8 mouse cellular contexts compared by ENCODE assay signal in the genomic region with DNA sequence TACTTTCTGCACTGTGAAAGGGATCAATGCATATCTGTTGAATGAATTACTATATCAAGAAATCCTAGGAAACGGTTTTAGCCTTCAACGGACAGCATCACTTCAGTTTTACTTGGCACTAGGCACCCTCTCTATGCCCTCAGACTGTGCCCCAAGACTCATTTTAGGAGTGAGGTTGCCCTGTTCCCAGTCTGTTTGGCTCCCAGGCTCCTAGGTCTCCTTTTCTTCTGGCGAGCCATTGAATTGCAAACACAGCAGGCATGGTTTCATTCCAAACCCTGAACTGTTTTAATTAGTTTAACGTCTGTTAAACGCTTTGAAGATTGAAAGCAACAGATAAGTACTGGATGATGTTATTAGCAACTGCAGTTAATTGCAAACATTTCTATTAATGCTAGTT. TPM values are rescaled to one million over a fixed set of nuclear protein-coding genes. Genes with fewer than 3 reads are reported as not detected.
DNase-seq lines count a peak whose midpoint lies in the region; ATAC-seq and TF ChIP-seq lines count a peak whose summit lies in the region.

No protein-coding gene starts in this region.

- 0 out of 2 replicates have a peak, but pooled peaks have one; percentile 38 for ATAC-seq in frontal cortex, adult (ENCODE audit: low TSS enrichment)
- ATAC-seq in heart, embryonic 16.5 days (replicated peaks; ENCODE audit: extremely low read depth, insufficient read depth, low FRiP score), result no peak
- no peak for ATAC-seq in liver, postnatal 0 days

- H3K27ac ChIP-seq in ES-E14 (ENCODE audit: insufficient read depth, low read depth, low read length, poor library complexity, severe bottlenecking), result no peak overlapping the region
- H3K27ac ChIP-seq in heart, embryonic 16.5 days (ENCODE audit: low read length), result no peak overlapping the region
- no peak overlapping the region for H3K27ac ChIP-seq in liver, postnatal 0 days (ENCODE audit: low read depth)

- H3K4me1 ChIP-seq in ES-E14 (ENCODE audit: control insufficient read depth in 2 of 2, insufficient read depth in 2 of 2, low read length in 2 of 2, poor library complexity in 1 of 2), result no peaks in the 10 kb centered on the region
- H3K4me1 ChIP-seq in heart, embryonic 16.5 days (ENCODE audit: control insufficient read depth, insufficient read depth, low read length), result no peaks in the 10 kb centered on the region
- no peaks in the 10 kb centered on the region for H3K4me1 ChIP-seq in liver, postnatal 0 days (ENCODE audit: insufficient read depth)

- no peak for TF ChIP-seq EP300 in liver, postnatal 0 days (IDR thresholded peaks at IDR 0.05; ENCODE audit: low read depth)

- H3K27me3 ChIP-seq in heart, embryonic 16.5 days (ENCODE audit: control insufficient read depth, insufficient read depth, low read length), result no peaks in the 10 kb centered on the region
- peaks cover 6% of the 10 kb centered on the region; the same call in 1 of the 2 replicates for H3K27me3 ChIP-seq in liver, postnatal 0 days (ENCODE audit: insufficient read depth, low read length)

- TF ChIP-seq CTCF in liver, postnatal 0 days (IDR thresholded peaks at IDR 0.05; ENCODE audit: low read depth), result no peak

- in situ Hi-C loops in ES-E14 (cut with MboI; ENCODE audit: low sequenced_read_pairs in 2 of 2, unreplicated experiment in 2 of 2), result no loop called here

- no peaks in the 10 kb centered on the region for H3K9me3 ChIP-seq in ES-E14 (ENCODE audit: control insufficient read depth, insufficient read depth, low read depth, low read length)
- H3K9me3 ChIP-seq in heart, embryonic 16.5 days (replicated peaks; ENCODE audit: control insufficient read depth, low read length), result no peaks in the 10 kb centered on the region; the same call in 1 of the 2 replicates
- no peaks in the 10 kb centered on the region for H3K9me3 ChIP-seq in liver, postnatal 0 days (ENCODE audit: low read length)

- no peaks in the 10 kb centered on the region for H3K36me3 ChIP-seq in ES-E14 (ENCODE audit: control insufficient read depth, insufficient read depth, low read length, poor library complexity, severe bottlenecking)
- H3K36me3 ChIP-seq in heart, embryonic 16.5 days (ENCODE audit: control insufficient read depth, insufficient read depth), result no peaks in the 10 kb centered on the region
- no peaks in the 10 kb centered on the region for H3K36me3 ChIP-seq in liver, postnatal 0 days (replicated peaks; ENCODE audit: insufficient read depth, low read length)

- 24% methylated on average over 5 of the region's 5 CpGs for WGBS in heart, embryonic 16.5 days
- WGBS in liver, postnatal 0 days (ENCODE audit: insufficient replicate concordance), result 26% methylated on average over 5 of the region's 5 CpGs

- H3K4me2 ChIP-seq in heart, embryonic 16.5 days (ENCODE audit: low read depth, low read length), result peak overlapping the region; percentile 83
- H3K4me2 ChIP-seq in liver, postnatal 0 days (ENCODE audit: low read depth, low read length), result peak overlapping the region; percentile 81

- H3K4me3 ChIP-seq in ES-E14 (ENCODE audit: insufficient read depth in 1 of 2, low read depth in 1 of 2, low read length in 2 of 2, poor library complexity in 1 of 2, severe bottlenecking in 1 of 2), result peak overlapping the region in 1 of 2 experiments; percentile 50; a peak in 2 of 4 replicates
- H3K4me3 ChIP-seq in heart, embryonic 16.5 days (ENCODE audit: low read length), result peak overlapping the region; percentile 67
- peak overlapping the region; percentile 56 for H3K4me3 ChIP-seq in liver, postnatal 0 days (ENCODE audit: low read depth, low read length)

- DNase-seq in frontal cortex, adult 2 months (ENCODE audit: extremely low spot score in 1 of 2, low spot score in 1 of 2), result no peak
- peak; percentile 8 for DNase-seq in ES-E14 (ENCODE audit: low read depth, low spot score)
- DNase-seq in liver, postnatal 0 days, result no peak
- DNase-seq in Muller cell, postnatal 12 days (ENCODE audit: inconsistent ontology term), result no peak
- DNase-seq in spleen, adult 18-20 months, result no peak
- no peak for DNase-seq in ovary, postnatal 36 days (ENCODE audit: low spot score)

- no peak overlapping the region for H3K9ac ChIP-seq in ES-E14 (ENCODE audit: insufficient read depth, low read depth, low read length, poor library complexity, severe bottlenecking)
- H3K9ac ChIP-seq in heart, embryonic 16.5 days (ENCODE audit: low read length), result no peak overlapping the region
- no peak overlapping the region for H3K9ac ChIP-seq in liver, postnatal 0 days (replicated peaks)

TF ChIP-seq in ES-E14, 5 proteins besides CTCF, POLR2A, EP300 and RAD21:
- TF ChIP-seq ZC3H11A (IDR thresholded peaks at IDR 0.05; ENCODE audit: borderline replicate concordance, low read depth, low read length) (no peak), MAFK (IDR thresholded peaks at IDR 0.05; ENCODE audit: insufficient read depth, low read depth, low read length) (no peak), HCFC1 (IDR thresholded peaks at IDR 0.05; ENCODE audit: borderline replicate concordance, insufficient read depth, low read length) (no peak), CHD2 (IDR thresholded peaks at IDR 0.05; ENCODE audit: low read depth, low read length) (no peak), ZNF384 (IDR thresholded peaks at IDR 0.05; ENCODE audit: low read depth, low read length) (no peak)

RNA-seq across cellular contexts. Expression of gene Eda, which starts 0.6 kb away (rescaled TPM):
- 3.2 and 3.6 TPM in 2 replicates for polyA plus RNA-seq in frontal cortex, adult 2 months (2012; rRNA removed)
- 2.5 and 2.7 TPM in 2 replicates for total RNA-seq in ES-E14 (2012; rRNA removed)
- 2.0 and 2.6 TPM in 2 replicates for polyA plus RNA-seq in heart, embryonic 16.5 days (2015; fragmentation: Nextera tagmentation; extraction: Ambion mirVana)
- 0.53 and 0.63 TPM in 2 replicates for polyA plus RNA-seq in liver, postnatal 0 days (2015; fragmentation: Nextera tagmentation; extraction: Ambion mirVana)
